Mouse (Mus musculus): ENCODE data around the gene Aox2.

DNA sequence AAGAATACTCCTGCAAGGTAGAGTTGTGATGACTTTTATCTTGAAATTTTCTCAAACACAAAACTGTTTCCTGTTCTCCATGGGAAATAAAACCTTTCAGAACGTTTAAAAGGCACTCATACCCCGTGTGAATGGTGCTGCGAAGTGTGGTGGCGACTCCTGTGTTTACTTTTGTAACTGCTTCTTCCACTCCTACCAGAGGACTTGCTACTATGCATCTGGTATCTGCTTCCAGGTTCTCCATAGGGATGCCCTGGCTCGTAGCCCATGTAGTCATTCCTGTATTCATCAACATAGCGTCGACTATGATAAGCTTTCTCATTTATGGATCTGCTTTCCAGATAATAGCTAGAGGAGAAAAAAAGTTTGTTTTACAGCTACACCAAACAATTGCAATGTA lies 142.8 kb downstream of the Aox2 start:
- no peak for TF ChIP-seq EP300 (IDR thresholded peaks at IDR 0.05)
- TF ChIP-seq CTCF (IDR thresholded peaks at IDR 0.05): peak; percentile 32

All from lung, postnatal 0 days (tissue).